Mouse (Mus musculus): ENCODE results near the gene Fam114a2. TPM values are rescaled to one million over a fixed set of nuclear protein-coding genes. Genes with fewer than 3 reads are reported as not detected.
"Not testable (repeated sequence)": the region's sequence is repeated elsewhere in the genome, so short reads cannot be mapped to it uniquely, and the experiment has no call there.

The Fam114a2 gene
- 10 to 100 TPM; 30.2 to 32.0 TPM for total RNA-seq (2021)
- long read RNA-seq, experiment 1, transcript Fam114a2-201 (14 exons, 2,557 nt): major isoform, 11 of 44 reads
- long read RNA-seq, experiment 1, partial matches to known transcripts: 0 of 44 reads
- long read RNA-seq, experiment 1, other reads (novel, unspliced or antisense): 33 of 44 reads
- long read RNA-seq, experiment 2, partial matches to known transcripts: 5 of 43 reads
- long read RNA-seq, experiment 2, other reads (novel, unspliced or antisense): 36 of 43 reads

- intact Hi-C loops (cut with DNase I): no loop called here
- Histone ChIP-seq H3K4me3 (peak within 1 kb of the TSS; percentile 66), H3K27ac (peak within 1 kb of the TSS; percentile 66)
- peak; percentile 88 to 91 for DNase-seq (ENCODE audit: extremely low spot score in 1 of 2, low spot score in 2 of 2)
- TF ChIP-seq CTCF (IDR thresholded peaks at IDR 0.05): no peak
Measured at GRCm38 (mm10) chr11:57518091-57518750, at the start of gene Fam114a2, which contains the start of gene Mfap3. Fam114a2 (minus strand) TSS chr11:57518617. Mfap3 (plus strand) TSS chr11:57518664.

- no peak for TF ChIP-seq CTCF (IDR thresholded peaks at IDR 0.05)
- Histone ChIP-seq H3K4me3 (no peak overlapping the region), H3K27ac (no peak overlapping the region)
- no peak for DNase-seq (ENCODE audit: extremely low spot score in 1 of 2, low spot score in 2 of 2)
- intact Hi-C loops (cut with DNase I): no loop called here
Measured at GRCm38 (mm10) chr11:57566091-57567035, 47.9 kb upstream of the Fam114a2 start.

GRCm38 (mm10) chr11:57564564-57564963 is 46.1 kb upstream of the Fam114a2 start:
- no peak overlapping the region for H3K27ac ChIP-seq
- intact Hi-C loops (cut with DNase I): no loop called here
- H3K4me3 ChIP-seq: no peak overlapping the region
- TF ChIP-seq CTCF (IDR thresholded peaks at IDR 0.05): no peak
- DNase-seq (ENCODE audit: extremely low spot score in 1 of 2, low spot score in 2 of 2): no peak

GRCm38 (mm10) chr11:57557936-57558335 is 39.5 kb upstream of the Fam114a2 start:
- H3K4me3 ChIP-seq; intact Hi-C loops (cut with DNase I); H3K27ac ChIP-seq; DNase-seq (ENCODE audit: extremely low spot score in 1 of 2, low spot score in 2 of 2): not testable (repeated sequence)

GRCm38 (mm10) chr11:57553015-57553780 is 34.8 kb upstream of the Fam114a2 start:
- no peak for TF ChIP-seq CTCF (IDR thresholded peaks at IDR 0.05)
- Histone ChIP-seq H3K4me3 (no peak overlapping the region), H3K27ac (no peak overlapping the region)
- DNase-seq (ENCODE audit: extremely low spot score in 1 of 2, low spot score in 2 of 2): no peak
- intact Hi-C loops (cut with DNase I): no loop called here

- intact Hi-C loops (cut with DNase I): no loop called here
Measured at GRCm38 (mm10) chr11:57551016-57551415, 32.6 kb upstream of the Fam114a2 start.

GRCm38 (mm10) chr11:57550230-57550629 is 31.8 kb upstream of the Fam114a2 start:
- Histone ChIP-seq H3K27ac (no peak overlapping the region), H3K4me3 (no peak overlapping the region)
- no peak for DNase-seq (ENCODE audit: extremely low spot score in 1 of 2, low spot score in 2 of 2)
- intact Hi-C loops (cut with DNase I): no loop called here
- peak; percentile 22 for TF ChIP-seq CTCF (IDR thresholded peaks at IDR 0.05)

More at GRCm38 (mm10) chr11:57551016-57551415, 32.6 kb upstream of the Fam114a2 start:
- DNase-seq (ENCODE audit: extremely low spot score in 1 of 2, low spot score in 2 of 2): no peak
- Histone ChIP-seq H3K27ac (no peak overlapping the region), H3K4me3 (no peak overlapping the region)
- TF ChIP-seq CTCF (IDR thresholded peaks at IDR 0.05): no peak

DNA sequence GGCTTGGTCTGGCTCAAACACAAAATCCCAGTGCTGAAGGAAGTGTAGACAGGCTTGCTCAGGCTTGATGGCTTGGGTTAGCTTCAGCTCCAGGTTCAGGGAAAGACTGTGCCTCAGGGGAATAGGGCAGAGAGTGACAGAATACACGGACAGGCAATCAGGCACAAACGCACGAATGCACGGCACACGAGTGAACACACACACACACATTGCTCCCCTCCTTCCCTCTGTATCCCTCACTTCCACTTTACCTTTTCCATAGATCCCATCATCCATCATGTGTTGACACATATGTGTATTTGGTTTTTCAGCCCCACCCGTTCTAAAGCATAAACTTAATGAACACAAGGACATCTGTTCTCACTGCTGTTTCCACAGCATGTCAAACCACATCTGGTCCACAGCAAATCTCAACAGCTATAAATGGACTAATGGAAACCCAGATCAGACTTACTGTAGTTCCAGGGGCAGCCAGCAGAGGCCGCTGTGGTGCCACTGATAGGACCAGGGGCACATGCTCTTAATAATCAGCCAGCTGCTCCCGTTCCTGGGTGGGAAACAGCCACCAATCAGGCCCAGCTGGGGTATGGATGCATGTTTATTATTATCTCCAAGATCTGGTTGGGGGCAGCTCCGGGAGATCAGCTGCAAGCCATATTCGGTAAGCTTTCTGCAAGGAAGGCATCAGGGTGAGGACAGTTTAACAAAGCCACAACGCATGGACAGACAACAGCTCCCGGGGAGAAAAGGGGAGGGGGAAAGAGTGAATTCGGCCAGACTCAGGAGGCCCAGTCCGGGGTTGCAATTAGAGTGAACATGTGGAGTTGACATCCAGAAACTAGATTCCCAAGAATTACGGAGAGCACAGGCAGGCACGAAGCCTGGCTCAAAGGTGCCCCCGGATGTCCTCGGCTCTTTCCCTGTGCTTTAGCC is 30.5 kb upstream of the Fam114a2 start:
- intact Hi-C loops (cut with DNase I): loop anchor here (1.0 to 5.0 kb wide), 4 partner anchors 78 to 383 kb away; no protein-coding TSS in a partner anchor
- DNase-seq (ENCODE audit: extremely low spot score in 1 of 2, low spot score in 2 of 2): peak; percentile 78 to 79

DNA sequence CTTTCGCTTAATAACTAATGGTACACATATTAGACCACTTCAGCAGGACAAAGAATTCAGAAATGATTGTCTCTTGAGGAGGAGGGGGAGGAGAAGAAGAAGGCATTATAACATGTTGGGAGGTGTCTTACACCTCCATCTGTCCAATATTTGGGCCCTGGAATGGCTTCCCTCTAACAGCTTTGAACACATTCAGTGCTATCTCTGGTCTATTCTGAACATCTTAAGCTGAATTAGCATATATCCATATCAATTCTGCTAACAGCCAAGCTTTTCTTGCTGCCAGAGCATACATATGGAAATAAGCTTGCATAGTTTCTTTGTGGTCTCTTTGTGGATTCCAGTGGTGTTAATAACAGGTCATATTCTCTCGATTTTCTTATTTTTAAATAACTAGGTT is 22.3 kb upstream of the Fam114a2 start:
- no peak overlapping the region for H3K4me3 ChIP-seq
- no peak for TF ChIP-seq CTCF (IDR thresholded peaks at IDR 0.05)
- H3K27ac ChIP-seq: no peak overlapping the region
- no peak for DNase-seq (ENCODE audit: extremely low spot score in 1 of 2, low spot score in 2 of 2)
- intact Hi-C loops (cut with DNase I): no loop called here

More for the DNA sequence above, 30.5 kb upstream of the Fam114a2 start:
- no peak overlapping the region for H3K4me3 ChIP-seq
- H3K27ac ChIP-seq: no peak overlapping the region
- TF ChIP-seq CTCF (IDR thresholded peaks at IDR 0.05): no peak; the same call in none of the 2 replicates

GRCm38 (mm10) chr11:57539841-57540418 is 21.5 kb upstream of the Fam114a2 start:
- H3K27ac ChIP-seq: no peak overlapping the region
- intact Hi-C loops (cut with DNase I): no loop called here
- no peak for DNase-seq (ENCODE audit: extremely low spot score in 1 of 2, low spot score in 2 of 2)
- TF ChIP-seq CTCF (IDR thresholded peaks at IDR 0.05): no peak; the same call in 1 of the 2 replicates
- no peak overlapping the region for H3K4me3 ChIP-seq

Data from left cerebral cortex, adult 2 months (tissue).